Mouse (Mus musculus) liver, adult 2 months (tissue): ENCODE measurements around the gene Atp2a1.

Experiments used
- CTCF ChIP-seq: fragments of 200-500 bp; IDR thresholded peaks from 2 replicates; pipeline ENCODE4 v1.5.1; 2011; ENCODE audit warnings: low read depth, low read length, control low read depth
- POLR2A ChIP-seq: fragments of 200-500 bp; IDR thresholded peaks from 2 replicates; pipeline ENCODE4 v1.6.1; 2011; ENCODE audit warnings: low read length, control low read depth; ENCODE audit not compliant: insufficient read depth; ENCODE audit errors: extremely low read depth

DNA sequence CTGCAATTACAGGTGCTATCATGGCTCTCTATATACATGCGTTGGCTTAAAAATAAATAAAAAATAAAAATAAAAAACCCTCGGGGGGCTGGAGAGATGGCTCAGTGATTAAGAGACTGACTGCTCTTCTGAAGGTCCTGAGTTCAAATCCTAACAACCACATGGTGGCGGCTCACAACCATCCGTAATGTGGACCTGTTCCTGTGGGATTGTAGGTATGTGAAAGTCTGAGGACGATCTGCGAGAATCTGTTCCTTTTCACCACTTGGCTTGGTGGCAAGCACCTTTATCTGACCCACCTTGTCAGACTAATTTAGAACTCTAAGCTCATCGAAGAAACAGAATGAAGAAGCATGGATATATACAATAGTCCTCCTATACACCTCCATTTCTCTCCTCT is 36.5 kb upstream of the Atp2a1 start:
- TF ChIP-seq POLR2A (no peak), CTCF (no peak)
